Mouse (Mus musculus): ENCODE results near the gene Ccdc43.

GRCm38 (mm10) chr11:102665151-102665550 lies 32.4 kb downstream of the Ccdc43 start:
- TF ChIP-seq POLR2A (IDR thresholded peaks at IDR 0.05; ENCODE audit: low read depth, low read length) (no peak), CTCF (IDR thresholded peaks at IDR 0.05; ENCODE audit: extremely low read depth, insufficient read length, insufficient replicate concordance, low read depth, low read length) (no peak)
